13 mouse cellular contexts compared by ENCODE assay signal in genomic region chr1:36786377-36786776, GRCm38 (mm10). TPM values are rescaled to one million over a fixed set of nuclear protein-coding genes. Genes with fewer than 3 reads are reported as not detected.
DNase-seq lines count a peak whose midpoint lies in the region; ATAC-seq and TF ChIP-seq lines count a peak whose summit lies in the region.
"Had no signal": no experiment of that assay in that cellular context is flagged by ENCODE, and none has a peak within 500 bp of the region (broad histone marks: within the 10 kb centered on the region; RNA-seq: fewer than 3 reads in every experiment).

No protein-coding gene starts in this region.

- no peaks in the 10 kb centered on the region for H3K27me3 ChIP-seq in liver, adult 2 months (ENCODE audit: control insufficient read depth, insufficient read depth, low read length)
- H3K27me3 ChIP-seq in liver, embryonic 11.5 days (replicated peaks; ENCODE audit: control insufficient read depth, insufficient read depth, low read length) = no peaks in the 10 kb centered on the region
- peaks cover 3% of the 10 kb centered on the region; the same call in 1 of the 2 replicates for H3K27me3 ChIP-seq in neural tube, embryonic 15.5 days (replicated peaks)
- peaks cover 11% of the 10 kb centered on the region; the same call in 1 of the 2 replicates for H3K27me3 ChIP-seq in heart, embryonic 10.5 days (ENCODE audit: insufficient read depth, poor library complexity, severe bottlenecking)
- H3K27me3 ChIP-seq: stomach, embryonic 15.5 days had no signal

- H3K36me3 ChIP-seq in liver, adult 2 months (ENCODE audit: control insufficient read depth, insufficient read depth, low read length) = no peaks in the 10 kb centered on the region
- H3K36me3 ChIP-seq in liver, embryonic 11.5 days (ENCODE audit: control insufficient read depth, insufficient read depth, low read length) = no peaks in the 10 kb centered on the region; the same call in 1 of the 2 replicates
- peaks cover 10% of the 10 kb centered on the region for H3K36me3 ChIP-seq in neural tube, embryonic 15.5 days
- H3K36me3 ChIP-seq in heart, embryonic 10.5 days = peaks cover 9% of the 10 kb centered on the region

- H3K9ac ChIP-seq in liver, adult 2 months (ENCODE audit: low read depth, low read length) = no peak overlapping the region
- H3K9ac ChIP-seq in liver, embryonic 11.5 days (ENCODE audit: low read depth, low read length) = no peak overlapping the region
- H3K9ac ChIP-seq in neural tube, embryonic 15.5 days (replicated peaks) = no peak overlapping the region
- H3K9ac ChIP-seq: stomach, embryonic 15.5 days had no signal

- no peak for TF ChIP-seq POLR2A in liver, adult 2 months (IDR thresholded peaks at IDR 0.05; ENCODE audit: extremely low read depth, insufficient read depth, low read length)

- DNase-seq in cerebellum, postnatal 14 days = peak; percentile 38 to 58
- DNase-seq in cerebellum, adult 11 months = no peak
- no peak for DNase-seq in liver, adult 2 months (ENCODE audit: extremely low read depth, low read depth, low spot score)
- no peak for DNase-seq in liver, embryonic 11.5 days (ENCODE audit: low spot score)
- DNase-seq in A20 (ENCODE audit: low read depth, low spot score) = peak; percentile 19
- DNase-seq in T-cell, adult 2 months (ENCODE audit: low spot score) = peak; percentile 40
- no peak for DNase-seq in heart, embryonic 10.5 days (ENCODE audit: low spot score)
- DNase-seq: adrenal gland, postnatal 10 days; lung, postnatal 10 days had no signal

- peak; percentile 44 for TF ChIP-seq CTCF in liver, adult 2 months (IDR thresholded peaks at IDR 0.05; ENCODE audit: low read depth, low read length)

- no peak overlapping the region for H3K27ac ChIP-seq in liver, adult 2 months (replicated peaks; ENCODE audit: insufficient read depth, low read depth, low read length)
- no peak overlapping the region for H3K27ac ChIP-seq in liver, embryonic 11.5 days (ENCODE audit: low read depth, low read length)
- H3K27ac ChIP-seq in neural tube, embryonic 15.5 days (replicated peaks) = no peak overlapping the region
- no peak overlapping the region for H3K27ac ChIP-seq in heart, embryonic 10.5 days
- H3K27ac ChIP-seq: forebrain, embryonic 10.5 days; stomach, embryonic 15.5 days had no signal

- H3K4me3 ChIP-seq in liver, adult 2 months (ENCODE audit: insufficient read depth, low read depth, low read length) = no peak overlapping the region
- H3K4me3 ChIP-seq in liver, embryonic 11.5 days (ENCODE audit: low read depth, low read length) = no peak overlapping the region
- no peak overlapping the region for H3K4me3 ChIP-seq in neural tube, embryonic 15.5 days (replicated peaks)
- no peak overlapping the region for H3K4me3 ChIP-seq in heart, embryonic 10.5 days
- H3K4me3 ChIP-seq: stomach, embryonic 15.5 days had no signal

- peaks cover 6% of the 10 kb centered on the region; the same call in 1 of the 2 replicates for H3K4me1 ChIP-seq in liver, adult 2 months (ENCODE audit: control insufficient read depth, insufficient read depth, low read length)
- 0 out of 2 replicates have a peak, but pooled peaks cover 5% of the 10 kb centered on the region for H3K4me1 ChIP-seq in liver, embryonic 11.5 days (replicated peaks; ENCODE audit: control insufficient read depth, insufficient read depth, low read length)
- H3K4me1 ChIP-seq in neural tube, embryonic 15.5 days = peaks cover 14% of the 10 kb centered on the region
- peaks cover 22% of the 10 kb centered on the region for H3K4me1 ChIP-seq in heart, embryonic 10.5 days
- H3K4me1 ChIP-seq: stomach, embryonic 15.5 days had no signal

- H3K4me2 ChIP-seq in liver, embryonic 11.5 days = no peak overlapping the region
- H3K4me2 ChIP-seq in neural tube, embryonic 15.5 days = no peak overlapping the region
- H3K4me2 ChIP-seq: stomach, embryonic 15.5 days had no signal

- H3K9me3 ChIP-seq in liver, embryonic 11.5 days (ENCODE audit: control insufficient read depth, low read length) = no peaks in the 10 kb centered on the region
- H3K9me3 ChIP-seq in neural tube, embryonic 15.5 days (replicated peaks) = no peaks in the 10 kb centered on the region
- no peaks in the 10 kb centered on the region for H3K9me3 ChIP-seq in heart, embryonic 10.5 days
- H3K9me3 ChIP-seq: forebrain, embryonic 10.5 days; stomach, embryonic 15.5 days had no signal

- WGBS in liver, adult 2 months = 93% methylated on average over 7 of the region's 7 CpGs
- 90% methylated on average over 7 of the region's 7 CpGs for WGBS in liver, embryonic 11.5 days
- 96% methylated on average over 7 of the region's 7 CpGs for WGBS in neural tube, embryonic 15.5 days
- 85% methylated on average over 7 of the region's 7 CpGs for WGBS in heart, embryonic 10.5 days

- no peak for ATAC-seq in liver, embryonic 11.5 days (replicated peaks; ENCODE audit: low FRiP score)
- ATAC-seq in neural tube, embryonic 15.5 days (ENCODE audit: low FRiP score) = no peak

- H3K79me2 ChIP-seq in liver, adult 2 months (ENCODE audit: control insufficient read depth, insufficient read depth, low read length) = no peaks in the 10 kb centered on the region

RNA-seq across cellular contexts. Expression of gene Zap70, which starts 24.8 kb away (rescaled TPM):
- total RNA-seq in liver, adult 2 months (2014; rRNA removed) = 14.8 and 15.2 TPM in 2 replicates
- polyA plus RNA-seq in liver, adult 2 months (2012; rRNA removed) = 18.1 and 24.4 TPM in 2 replicates
- polyA plus RNA-seq in liver, embryonic 11.5 days (2014; fragmentation: Nextera tagmentation; extraction: Ambion mirVana) = 0.16 and 0.19 TPM in 2 replicates
- polyA plus RNA-seq in neural tube, embryonic 15.5 days (2015; fragmentation: Nextera tagmentation; extraction: Ambion mirVana) = 1.2 and 5.1 TPM in 2 replicates
- polyA plus RNA-seq in heart, embryonic 10.5 days (2016; fragmentation: Nextera tagmentation; extraction: Ambion mirVana) = 0.05 and 0.27 TPM in 2 replicates
- total RNA-seq: granulocyte monocyte progenitor cell, adult 5-6 weeks had no signal

Comparison
In these comparisons a context has a peak if more than half of its experiments do, and no peak if none do; other contexts are left out.
1. DNase-seq: peak in cerebellum, postnatal 14 days (2 of 2), A20 (single experiment) and T-cell, adult 2 months (single experiment); none in cerebellum, adult 11 months (single experiment), liver, adult 2 months (single experiment), liver, embryonic 11.5 days (single experiment) and heart, embryonic 10.5 days (single experiment).